In the genomic region with DNA sequence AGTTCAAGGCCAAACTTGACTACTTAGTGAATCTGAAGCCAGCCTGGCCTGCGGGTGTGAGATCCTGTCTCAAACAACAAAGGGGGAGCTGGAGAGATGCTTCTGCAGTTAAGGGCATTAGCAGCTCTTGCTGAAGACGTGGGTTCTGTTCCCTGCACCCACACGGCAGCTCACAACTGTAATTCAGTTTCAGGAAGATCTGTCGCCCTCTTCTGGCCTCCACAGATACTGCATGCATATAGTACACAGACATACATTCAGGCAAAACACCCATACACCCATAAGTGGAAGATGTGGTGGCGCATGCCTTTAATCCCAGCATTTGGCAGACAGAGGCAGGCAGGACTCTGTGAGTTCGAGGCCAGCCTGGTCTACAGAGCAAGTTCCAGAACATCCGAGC, we compare ENCODE assay signal across 10 mouse cellular contexts.
A peak's percentile ranks its signal among the peaks of the same experiment; 100 is the strongest.
DNase-seq lines count a peak whose midpoint lies in the region; TF ChIP-seq lines count a peak whose summit lies in the region.
"Had no signal": no experiment of that assay in that cellular context is flagged by ENCODE, and none has a peak within 500 bp of the region (broad histone marks: within the 10 kb centered on the region; RNA-seq: fewer than 3 reads in every experiment).

No protein-coding gene starts in this region.

- peaks cover 13% of the 10 kb centered on the region for H3K27me3 ChIP-seq in E14TG2a.4 (ENCODE audit: insufficient read depth, low read length)
- H3K27me3 ChIP-seq: embryonic facial prominence, embryonic 15.5 days; midbrain, embryonic 15.5 days had no signal

- TF ChIP-seq CTCF in E14TG2a.4 (conservative IDR thresholded peaks at IDR 0.05; ENCODE audit: low read length), result peak; percentile 78

- peaks cover 55% of the 10 kb centered on the region for H3K4me1 ChIP-seq in E14TG2a.4 (replicated peaks; ENCODE audit: low read depth, low read length)

- no peaks in the 10 kb centered on the region for H3K36me3 ChIP-seq in E14TG2a.4 (ENCODE audit: insufficient read depth, low read length)
- H3K36me3 ChIP-seq: midbrain, embryonic 15.5 days had no signal

- H3K9me3 ChIP-seq in E14TG2a.4 (ENCODE audit: low read length), result peaks cover 4% of the 10 kb centered on the region
- H3K9me3 ChIP-seq: midbrain, embryonic 15.5 days had no signal

- DNase-seq in kidney, postnatal 10 days, result peak; percentile 43
- DNase-seq in kidney, adult 8-10 months, result no peak
- DNase-seq in 3T3-L1 (ENCODE audit: low read depth, low spot score), result peak; percentile 47
- DNase-seq in induced T-regulatory cell, adult 2 months (ENCODE audit: low read depth), result peak; percentile 71
- no peak for DNase-seq in cerebellum, adult 11-12 months
- no peak for DNase-seq in frontal cortex, postnatal 10 days (ENCODE audit: low spot score in 2 of 2)
- DNase-seq: cerebellum, adult 18-20 months had no signal

- H3K4me3 ChIP-seq in E14TG2a.4 (replicated peaks; ENCODE audit: low read length), result no peak overlapping the region
- H3K4me3 ChIP-seq: embryonic facial prominence, embryonic 15.5 days; midbrain, embryonic 15.5 days had no signal

Comparison
In these comparisons a context has a peak if more than half of its experiments do, and no peak if none do; other contexts are left out.
1. DNase-seq: peak in kidney, postnatal 10 days (single experiment), 3T3-L1 (single experiment) and induced T-regulatory cell, adult 2 months (single experiment); none in kidney, adult 8-10 months (0 of 2), cerebellum, adult 11-12 months (single experiment) and frontal cortex, postnatal 10 days (0 of 2).